Comparison of ENCODE assay signal across 24 mouse cellular contexts in the genomic region with DNA sequence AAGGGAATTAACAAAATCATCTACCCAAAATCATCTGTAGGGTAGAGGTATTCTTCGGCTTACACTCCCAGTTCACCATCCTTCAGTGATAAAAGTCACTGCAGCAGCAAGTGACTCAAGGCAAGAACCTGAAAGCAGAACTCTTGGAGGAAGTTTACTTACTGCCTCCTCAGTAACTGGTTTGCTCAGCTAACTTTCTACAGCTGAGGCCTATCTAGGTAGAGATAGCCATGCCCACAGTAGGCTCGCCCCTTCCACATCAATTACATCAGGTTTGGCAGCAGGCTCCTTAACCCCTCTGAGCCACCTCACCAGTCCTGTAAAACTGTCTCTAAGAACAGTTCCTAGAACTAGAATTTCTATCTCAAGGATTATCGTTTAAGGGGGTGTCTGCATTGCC. TPM values are rescaled to one million over a fixed set of nuclear protein-coding genes. Genes with fewer than 3 reads are reported as not detected.
DNase-seq lines count a peak whose midpoint lies in the region; ATAC-seq and TF ChIP-seq lines count a peak whose summit lies in the region.
"Had no signal": no experiment of that assay in that cellular context is flagged by ENCODE, and none has a peak within 500 bp of the region (broad histone marks: within the 10 kb centered on the region; RNA-seq: fewer than 3 reads in every experiment).

No protein-coding gene starts in this region.

- no peaks in the 10 kb centered on the region for H3K9me3 ChIP-seq in MEL (replicated peaks; ENCODE audit: insufficient read depth, low read length)
- H3K9me3 ChIP-seq in limb, embryonic 10.5 days (replicated peaks), result no peaks in the 10 kb centered on the region
- H3K9me3 ChIP-seq in limb, embryonic 12.5 days, result no peaks in the 10 kb centered on the region

- H3K4me3 ChIP-seq in MEL (ENCODE audit: control insufficient read depth in 1 of 2, insufficient read depth in 1 of 2, low read depth in 2 of 2, low read length in 2 of 2), result no peak overlapping the region
- H3K4me3 ChIP-seq in limb, embryonic 10.5 days, result no peak overlapping the region
- H3K4me3 ChIP-seq in limb, embryonic 12.5 days (replicated peaks), result no peak overlapping the region

- H3K9ac ChIP-seq in MEL (ENCODE audit: control insufficient read depth, low read depth, low read length, poor library complexity, severe bottlenecking), result no peak overlapping the region
- H3K9ac ChIP-seq in limb, embryonic 12.5 days (replicated peaks), result no peak overlapping the region

- peaks cover 0 to 2% of the 10 kb centered on the region in 2 experiments; a peak in 1 of 4 replicates for H3K36me3 ChIP-seq in MEL (ENCODE audit: control insufficient read depth in 1 of 2, insufficient read depth in 2 of 2, low read length in 2 of 2)
- H3K36me3 ChIP-seq in limb, embryonic 10.5 days, result no peaks in the 10 kb centered on the region
- H3K36me3 ChIP-seq in limb, embryonic 12.5 days, result no peaks in the 10 kb centered on the region
- H3K36me3 ChIP-seq: G1E had no signal

- no peak for TF ChIP-seq POLR2A in MEL (IDR thresholded peaks at IDR 0.05; ENCODE audit: control insufficient read depth in 1 of 2, insufficient read depth in 1 of 2, low read depth in 1 of 2, low read length in 2 of 2, poor library complexity in 1 of 2)

- no peaks in the 10 kb centered on the region for H3K27me3 ChIP-seq in MEL (ENCODE audit: control insufficient read depth in 1 of 2, insufficient read depth in 2 of 2, low read length in 2 of 2)
- no peaks in the 10 kb centered on the region for H3K27me3 ChIP-seq in limb, embryonic 10.5 days (ENCODE audit: low read depth, poor library complexity, severe bottlenecking)
- no peaks in the 10 kb centered on the region for H3K27me3 ChIP-seq in limb, embryonic 12.5 days
- H3K27me3 ChIP-seq: CH12.LX, Patski had no signal

- no peaks in the 10 kb centered on the region for H3K4me1 ChIP-seq in MEL (ENCODE audit: control insufficient read depth in 1 of 2, insufficient read depth in 2 of 2, low read length in 2 of 2)
- peaks cover 16% of the 10 kb centered on the region; the same call in 1 of the 2 replicates for H3K4me1 ChIP-seq in limb, embryonic 10.5 days
- H3K4me1 ChIP-seq in limb, embryonic 12.5 days (replicated peaks), result peaks cover 11% of the 10 kb centered on the region; the same call in 1 of the 2 replicates

- peak; percentile 31 for DNase-seq in A20 (ENCODE audit: low read depth, low spot score)
- DNase-seq in MEL (ENCODE audit: low read depth, low spot score), result peak; percentile 67
- DNase-seq in limb, embryonic 10.5 days (ENCODE audit: low spot score), result no peak
- DNase-seq in adrenal gland, adult 2 months, result no peak
- no peak for DNase-seq in left cerebral cortex, adult 11 months (ENCODE audit: low spot score)
- DNase-seq in spleen, adult 18-20 months, result no peak
- DNase-seq in frontal cortex, adult 2 months (ENCODE audit: extremely low spot score in 1 of 2, low spot score in 1 of 2), result no peak
- DNase-seq: adrenal gland, adult 8-10 months; adrenal gland, postnatal 10 days; adrenal gland, postnatal 14 days; adrenal gland, postnatal 25 days; adrenal gland, postnatal 36 days; B cell, adult 2 months; cerebellum, adult 11 months; cerebellum, adult 11-12 months; cerebellum, adult 18-20 months; cerebellum, adult 2 months; cerebellum, adult 8-10 months had no signal

- TF ChIP-seq CTCF in MEL (IDR thresholded peaks at IDR 0.05 in 2 of 3, conservative IDR thresholded peaks at IDR 0.05 in 1 of 3; ENCODE audit: control insufficient read depth in 1 of 3, insufficient read depth in 1 of 3, low read depth in 2 of 3, low read length in 3 of 3, poor library complexity in 1 of 3, severe bottlenecking in 1 of 3), result no peak

- WGBS in limb, embryonic 10.5 days, result 87% methylated on average over 3 of the region's 3 CpGs
- 74% methylated on average over 3 of the region's 3 CpGs for WGBS in limb, embryonic 12.5 days

- peak in 1 of 2 experiments; percentile 27; a peak in 1 of 4 replicates for TF ChIP-seq EP300 in MEL (IDR thresholded peaks at IDR 0.05; ENCODE audit: low read depth in 1 of 2, low read length in 2 of 2)

- no peak overlapping the region for H3K4me2 ChIP-seq in limb, embryonic 12.5 days

- no peaks in the 10 kb centered on the region for H3K79me2 ChIP-seq in MEL (ENCODE audit: control insufficient read depth, insufficient read depth, low read length, poor library complexity)

- no peak; the same call in 1 of the 2 replicates for TF ChIP-seq RAD21 in MEL (IDR thresholded peaks at IDR 0.05; ENCODE audit: low read depth, low read length)

- H3K27ac ChIP-seq in MEL (ENCODE audit: control insufficient read depth, low read depth, low read length), result no peak overlapping the region
- 0 out of 2 replicates have a peak overlapping the region, but pooled peaks have one; percentile 46 for H3K27ac ChIP-seq in limb, embryonic 10.5 days
- H3K27ac ChIP-seq in limb, embryonic 12.5 days, result peak overlapping the region; percentile 18; the same call in 1 of the 2 replicates

- ATAC-seq in limb, embryonic 12.5 days (ENCODE audit: insufficient number of reproducible peaks, insufficient read depth, low FRiP score, low TSS enrichment, low read depth), result no peak
- ATAC-seq: activated CD4-positive, CD25-positive, alpha-beta regulatory T cell, adult 4 months; CD4-positive, CD25-positive, alpha-beta regulatory T cell, adult 4 months; Patski had no signal

TF ChIP-seq in MEL, 35 proteins besides CTCF, POLR2A, EP300 and RAD21:
- TF ChIP-seq CHD2 (IDR thresholded peaks at IDR 0.05; ENCODE audit: low read length), result no peak
- no peak for TF ChIP-seq TBP (IDR thresholded peaks at IDR 0.05; ENCODE audit: low read depth, low read length)
- TF ChIP-seq GATA1 (IDR thresholded peaks at IDR 0.05; ENCODE audit: low read depth, low read length), result peak; percentile 28; the same call in 1 of the 2 replicates
- no peak for TF ChIP-seq RCOR1 (IDR thresholded peaks at IDR 0.05; ENCODE audit: low read depth, low read length)
- TF ChIP-seq ETS1 (IDR thresholded peaks at IDR 0.05; ENCODE audit: low read depth, low read length), result peak; percentile 87
- no peak for TF ChIP-seq ZKSCAN1 (IDR thresholded peaks at IDR 0.05; ENCODE audit: low read depth, low read length)

RNA-seq across cellular contexts. Expression of a gene that starts 59.1 kb away (rescaled TPM):
- not detected in 2 replicates for total RNA-seq in MEL (2012; rRNA removed)
- polyA plus RNA-seq in MEL (2012; ENCODE audit: insufficient read depth in 1 of 2, insufficient read length in 2 of 2, low read depth in 1 of 2, low replicate concordance in 2 of 2, missing spikeins in 1 of 2), result under 1 TPM in 1 of 2 experiments, not detected in 1; 0.07 TPM
- polyA plus RNA-seq in limb, embryonic 10.5 days (2016; fragmentation: Nextera tagmentation; extraction: Ambion mirVana), result 36.2 and 43.4 TPM in 2 replicates
- polyA plus RNA-seq in limb, embryonic 12.5 days (2016; fragmentation: Nextera tagmentation; extraction: Ambion mirVana), result 61.0 and 80.3 TPM in 2 replicates
- total RNA-seq in adrenal gland, adult 2 months (2021), result 10 to 100 TPM; 31.3 to 40.0 TPM
- 11.7 and 12.7 TPM in 2 replicates for polyA plus RNA-seq in adrenal gland, adult 2 months (2012; rRNA removed)
- 36.2 and 37.8 TPM in 2 replicates for polyA plus RNA-seq in frontal cortex, adult 2 months (2012; rRNA removed)
- total RNA-seq: CH12.LX had no signal
- polyA plus RNA-seq: activated CD4-positive, CD25-positive, alpha-beta regulatory T cell, adult 4 months; G1E had no signal

Comparison
In these comparisons a context has a peak if more than half of its experiments do, and no peak if none do; other contexts are left out.
1. DNase-seq: peak in A20 (single experiment) and MEL (single experiment); none in limb, embryonic 10.5 days (single experiment), adrenal gland, adult 2 months (single experiment), left cerebral cortex, adult 11 months (single experiment), spleen, adult 18-20 months (0 of 2) and frontal cortex, adult 2 months (0 of 2).
2. RNA of a gene that starts 59.1 kb away (polyA plus RNA-seq): 61.0 to 80.3 TPM in limb, embryonic 12.5 days, 36.2 to 43.4 TPM in limb, embryonic 10.5 days, 36.2 to 37.8 TPM in frontal cortex, adult 2 months and 11.7 to 12.7 TPM in adrenal gland, adult 2 months; 0.07 TPM in MEL; every median in the first group is over 10 times any median in the second.